Mouse (Mus musculus) lung, embryonic 14.5 days (tissue): ENCODE data around the gene BC049715. TPM values are rescaled to one million over a fixed set of nuclear protein-coding genes. Genes with fewer than 3 reads are reported as not detected.

Source experiments
- ATAC-seq: fragments of 200-750 bp; cut with Nextera tagmentation; 2 replicates; pipeline ENCODE4 v1.8.0; 2017; ENCODE audit warnings: mild to moderate bottlenecking, moderate TSS enrichment, moderate library complexity; ENCODE audit not compliant: insufficient read depth
- DNase-seq: peaks from one replicate; pipeline ENCODE4 v3.0.0-alpha.2; 2015
- H3K27ac ChIP-seq: fragments of 300-500 bp; sonication (generic); 2 replicates; pipeline ENCODE4 v1.5.1; 2014; ENCODE audit warnings: low read depth, mild to moderate bottlenecking, moderate library complexity
- H3K27me3 ChIP-seq: fragments of 300-500 bp; sonication (generic); 2 replicates; pipeline ENCODE4 v1.6.1; 2014; ENCODE audit warnings: low read length, control low read depth; ENCODE audit not compliant: insufficient read depth
- H3K36me3 ChIP-seq: fragments of 300-500 bp; sonication (generic); 2 replicates; pipeline ENCODE4 v1.6.1; 2014; ENCODE audit warnings: control low read depth; ENCODE audit not compliant: insufficient read depth
- H3K4me1 ChIP-seq: fragments of 300-500 bp; sonication (generic); 2 replicates; pipeline ENCODE4 v1.6.1; 2014; ENCODE audit warnings: antibody characterized with exemption, control low read depth; ENCODE audit not compliant: insufficient read depth
- H3K4me2 ChIP-seq: fragments of 300-500 bp; sonication (generic); 2 replicates; pipeline ENCODE4 v1.6.1; 2014; ENCODE audit warnings: mild to moderate bottlenecking
- H3K4me3 ChIP-seq: fragments of 300-500 bp; sonication (generic); 2 replicates; pipeline ENCODE4 v1.5.1; 2014; ENCODE audit warnings: low read depth, low read length
- H3K9ac ChIP-seq: fragments of 300-500 bp; sonication (generic); 2 replicates; pipeline ENCODE4 v1.6.1; 2014
- H3K9me3 ChIP-seq: fragments of 300-500 bp; sonication (generic); 2 replicates; pipeline ENCODE4 v1.6.1; 2016; ENCODE audit warnings: low read depth, low read length, control low read depth
- CTCF ChIP-seq: IDR thresholded peaks from 2 replicates; pipeline ENCODE4 v1.5.1; 2016; ENCODE audit warnings: antibody characterized with exemption, low read depth
- WGBS: fragments of 180-500 bp; shearing (Covaris S2); extraction: QIAGEN DNeasy Blood & Tissue Kit; methylation state at CpG from one replicate; pipeline ENCODE4 v1.1.7; 2014; 5-methylcytosine and 5-hydroxymethylcytosine counted together
- polyA plus RNA-seq: library from polyadenylated mRNA; unstranded; fragments of >200 nt; fragmentation: Nextera tagmentation; extraction: Ambion mirVana; gene quantifications from 2 replicates; pipeline ENCODE4 v1.2.1, GENCODE M21; 2014

BC049715 gene
- polyA plus RNA-seq, result 1.5 and 1.9 TPM in 2 replicates

GRCm38 (mm10) chr6:136827516-136827880, at the start of gene BC049715:
TSS of gene BC049715 (plus strand) at chr6:136827626.
- no peaks in the 10 kb centered on the region for H3K4me1 ChIP-seq
- H3K36me3 ChIP-seq, result peaks cover 28% of the 10 kb centered on the region
- peak within 1 kb of the TSS; percentile 91 for H3K27ac ChIP-seq
- no peak for DNase-seq
- H3K4me3 ChIP-seq, result peak within 1 kb of the TSS; percentile 100
- no peaks in the 10 kb centered on the region for H3K9me3 ChIP-seq
- TF ChIP-seq CTCF, result no peak
- peak within 1 kb of the TSS; percentile 66 for H3K4me2 ChIP-seq
- peak within 1 kb of the TSS; percentile 99 for H3K9ac ChIP-seq
- under 1% methylated on average over 34 of the region's 34 CpGs for WGBS
- ATAC-seq, result peak; percentile 11; the same call in 1 of the 2 replicates
- H3K27me3 ChIP-seq, result no peaks in the 10 kb centered on the region

- no peak for DNase-seq
- 0 out of 2 replicates have a peak, but pooled peaks cover 4% of the 10 kb centered on the region for H3K4me1 ChIP-seq
- no peak within 1 kb of the TSS for H3K4me3 ChIP-seq
- no peaks in the 10 kb centered on the region for H3K36me3 ChIP-seq
- no peaks in the 10 kb centered on the region for H3K27me3 ChIP-seq
- 74% methylated on average over 20 of the region's 20 CpGs for WGBS
- no peak within 1 kb of the TSS for H3K27ac ChIP-seq
- H3K9me3 ChIP-seq, result no peaks in the 10 kb centered on the region
- ATAC-seq, result no peak
- TF ChIP-seq CTCF, result no peak
- H3K4me2 ChIP-seq, result no peak within 1 kb of the TSS
- H3K9ac ChIP-seq, result no peak within 1 kb of the TSS
Observed at GRCm38 (mm10) chr6:136781377-136781986, 45.9 kb upstream of the BC049715 start, which contains the start of gene Gucy2c. TSS of gene Gucy2c (minus strand) at chr6:136781765.

GRCm38 (mm10) chr6:136782146-136782545, 45.3 kb upstream of the BC049715 start:
- Histone ChIP-seq H3K36me3 (no peaks in the 10 kb centered on the region), H3K9me3 (no peaks in the 10 kb centered on the region), H3K4me3 (no peak overlapping the region), H3K9ac (no peak overlapping the region), H3K27me3 (no peaks in the 10 kb centered on the region), H3K27ac (no peak overlapping the region), H3K4me1 (peaks cover 4% of the 10 kb centered on the region; the same call in 1 of the 2 replicates), H3K4me2 (no peak overlapping the region)
- DNase-seq (no peak), ATAC-seq (no peak)
- TF ChIP-seq CTCF, result no peak
- WGBS, result 76% methylated on average over 12 of the region's 12 CpGs

- H3K4me2 ChIP-seq, result no peak overlapping the region
- H3K27ac ChIP-seq, result no peak overlapping the region
- H3K9ac ChIP-seq, result no peak overlapping the region
- no peaks in the 10 kb centered on the region for H3K36me3 ChIP-seq
- ATAC-seq (0 out of 2 replicates have a peak, but pooled peaks have one; percentile 28), DNase-seq (no peak)
- no peaks in the 10 kb centered on the region for H3K9me3 ChIP-seq
- 71% methylated on average over 9 of the region's 9 CpGs for WGBS
- no peak overlapping the region for H3K4me3 ChIP-seq
- H3K4me1 ChIP-seq, result peaks cover 4% of the 10 kb centered on the region; the same call in 1 of the 2 replicates
- no peak for TF ChIP-seq CTCF
- no peaks in the 10 kb centered on the region for H3K27me3 ChIP-seq
Observed at GRCm38 (mm10) chr6:136782761-136783160, 44.7 kb upstream of the BC049715 start.

- Histone ChIP-seq H3K4me2 (no peak overlapping the region), H3K4me3 (no peak overlapping the region), H3K27me3 (no peaks in the 10 kb centered on the region), H3K27ac (peak overlapping the region; percentile 83), H3K9ac (no peak overlapping the region), H3K4me1 (peaks cover 14% of the 10 kb centered on the region), H3K9me3 (no peaks in the 10 kb centered on the region), H3K36me3 (no peaks in the 10 kb centered on the region)
- DNase-seq, result peak; percentile 97
- 29% methylated on average over 5 of the region's 5 CpGs for WGBS
- no peak for TF ChIP-seq CTCF
- ATAC-seq, result peak; percentile 96
Observed at GRCm38 (mm10) chr6:136789391-136789971, 37.9 kb upstream of the BC049715 start.

- H3K4me3 ChIP-seq, result peak overlapping the region; percentile 31
- H3K4me1 ChIP-seq, result peaks cover 9% of the 10 kb centered on the region
- H3K4me2 ChIP-seq, result peak overlapping the region; percentile 62
- 24% methylated on average over 16 of the region's 16 CpGs for WGBS
- H3K27me3 ChIP-seq, result no peaks in the 10 kb centered on the region
- no peaks in the 10 kb centered on the region for H3K9me3 ChIP-seq
- H3K27ac ChIP-seq, result no peak overlapping the region
- no peak for TF ChIP-seq CTCF
- no peak for ATAC-seq
- DNase-seq, result peak; percentile 37
- peak overlapping the region; percentile 44 for H3K9ac ChIP-seq
- no peaks in the 10 kb centered on the region for H3K36me3 ChIP-seq
Observed at GRCm38 (mm10) chr6:136792884-136793758, 34.3 kb upstream of the BC049715 start.
